Mouse (Mus musculus) ovary, adult 10 weeks (tissue): ENCODE measurements around the gene Nrarp. TPM values are rescaled to one million over a fixed set of nuclear protein-coding genes. Genes with fewer than 3 reads are reported as not detected.

ENCODE experiments used
- polyA plus RNA-seq: library from polyadenylated mRNA; stranded (reverse); fragments of 350-450 nt; fragmentation: Illumina TruSeq; extraction: RNeasy Lipid Tissue Mini Kit (QIAGEN cat#74804); gene quantifications from one replicate; pipeline ENCODE4 v1.2.3, GENCODE M21; 2014

Gene Nrarp
- polyA plus RNA-seq: 4.8 TPM

GRCm38 (mm10) chr2:25180478-25180903, at the start of gene Nrarp:
Nrarp (plus strand) TSS chr2:25180758.

GRCm38 (mm10) chr2:25196172-25196954, 15.8 kb downstream of the Nrarp start, which contains the start of gene Tor4a:
Tor4a (minus strand) TSS chr2:25196886.

GRCm38 (mm10) chr2:25211121-25211670, 30.6 kb downstream of the Nrarp start, which contains the start of gene Nelfb:
Nelfb (minus strand) TSS chr2:25211489.

GRCm38 (mm10) chr2:25214444-25214843, 33.9 kb downstream of the Nrarp start, which contains the start of gene Stpg3:
Stpg3 (minus strand) TSS chr2:25214637.

GRCm38 (mm10) chr2:25218445-25218844, 37.9 kb downstream of the Nrarp start, which contains the start of gene Fam166a:
Fam166a (plus strand) TSS chr2:25218745.

GRCm38 (mm10) chr2:25224492-25224765, 43.9 kb downstream of the Nrarp start, which contains the start of gene Tubb4b:
Tubb4b (minus strand) TSS chr2:25224702.

Other genes with a start within 250 kb of the Nrarp start
- 2.7 TPM for gene Arrdc1, start 245.5 kb upstream of the Nrarp start, polyA plus RNA-seq
- gene Zmynd19, start 231.0 kb upstream of the Nrarp start, polyA plus RNA-seq: 15.8 TPM
- 4.2 TPM for gene Dph7, start 218.4 kb upstream of the Nrarp start, polyA plus RNA-seq
- 29.2 TPM for gene Mrpl41, start 205.7 kb upstream of the Nrarp start, polyA plus RNA-seq
- 9.5 TPM for gene Pnpla7, start 204.7 kb upstream of the Nrarp start, polyA plus RNA-seq
- 3.6 TPM for gene Nsmf, start 126.4 kb upstream of the Nrarp start, polyA plus RNA-seq
- not detected for gene Entpd8, start 100.5 kb upstream of the Nrarp start, polyA plus RNA-seq
- not detected for gene Noxa1, start 85.6 kb upstream of the Nrarp start, polyA plus RNA-seq
- 2.8 TPM for gene Tor4a, start 16.1 kb downstream of the Nrarp start, polyA plus RNA-seq
- 4.4 TPM for gene Nelfb, start 30.7 kb downstream of the Nrarp start, polyA plus RNA-seq
- gene Stpg3, start 33.9 kb downstream of the Nrarp start, polyA plus RNA-seq: not detected
- gene Fam166a, start 38.0 kb downstream of the Nrarp start, polyA plus RNA-seq: not detected
- gene Tubb4b, start 43.9 kb downstream of the Nrarp start, polyA plus RNA-seq: 43.8 TPM
- not detected for gene Slc34a3, start 53.6 kb downstream of the Nrarp start, polyA plus RNA-seq
- not detected for gene Rnf224, start 56.0 kb downstream of the Nrarp start, polyA plus RNA-seq
- not detected for gene Rnf208, start 61.5 kb downstream of the Nrarp start, polyA plus RNA-seq
- gene Cysrt1, start 61.7 kb downstream of the Nrarp start, polyA plus RNA-seq: not detected
- gene AL732309.1, start 66.1 kb downstream of the Nrarp start, polyA plus RNA-seq: 0.83 TPM
- gene Tmem203, start 74.7 kb downstream of the Nrarp start, polyA plus RNA-seq: not detected
- gene Tprn, start 81.9 kb downstream of the Nrarp start, polyA plus RNA-seq: 0.31 TPM
- gene Ssna1, start 91.7 kb downstream of the Nrarp start, polyA plus RNA-seq: 0.80 TPM
- 7.8 TPM for gene Anapc2, start 91.7 kb downstream of the Nrarp start, polyA plus RNA-seq
- not detected for gene Tmem210, start 107.4 kb downstream of the Nrarp start, polyA plus RNA-seq
- not detected for gene Lrrc26, start 109.2 kb downstream of the Nrarp start, polyA plus RNA-seq
- gene Grin1, start 138.4 kb downstream of the Nrarp start, polyA plus RNA-seq: not detected
- gene Man1b1, start 151.6 kb downstream of the Nrarp start, polyA plus RNA-seq: 19.7 TPM
- 6.6 TPM for gene Dpp7, start 175.6 kb downstream of the Nrarp start, polyA plus RNA-seq
- 0.60 TPM for gene Uap1l1, start 184.9 kb downstream of the Nrarp start, polyA plus RNA-seq
- gene Sapcd2, start 191.6 kb downstream of the Nrarp start, polyA plus RNA-seq: 0.17 TPM
- gene Entpd2, start 215.1 kb downstream of the Nrarp start, polyA plus RNA-seq: 0.34 TPM
- gene Npdc1, start 218.6 kb downstream of the Nrarp start, polyA plus RNA-seq: 15.0 TPM
- not detected for gene Fut7, start 242.5 kb downstream of the Nrarp start, polyA plus RNA-seq
- gene Abca2, start 247.9 kb downstream of the Nrarp start, polyA plus RNA-seq: 0.77 TPM